Mouse (Mus musculus) effector memory CD4-positive, alpha-beta T cell, adult 5 months (primary cell): ENCODE data around the gene Ccdc158. TPM values are rescaled to one million over a fixed set of nuclear protein-coding genes. Genes with fewer than 3 reads are reported as not detected.

Experiments
- polyA plus RNA-seq: library from polyadenylated mRNA; unstranded; fragments of 100-300 nt; shearing (Covaris generic); gene quantifications from one replicate; pipeline ENCODE4 v1.2.1, GENCODE M21; 2017

The Ccdc158 gene
- polyA plus RNA-seq, result not detected

GRCm38 (mm10) chr5:92674859-92675573 is at the start of gene Ccdc158:
Gene Ccdc158, minus strand, starts transcription at chr5:92675271.

GRCm38 (mm10) chr5:92683351-92683807 is 8.3 kb upstream of the Ccdc158 start, which contains the start of gene Shroom3:
Gene Shroom3, plus strand, starts transcription at chr5:92683435.

GRCm38 (mm10) chr5:92602691-92603690 is 72.1 kb downstream of the Ccdc158 start, which contains the start of gene Stbd1:
Gene Stbd1, plus strand, starts transcription at chr5:92603041.

Other genes starting within 250 kb of the Ccdc158 start
- 40.6 TPM for gene Nup54, start 240.1 kb downstream of the Ccdc158 start, polyA plus RNA-seq
- 21.2 TPM for gene Scarb2, start 168.4 kb downstream of the Ccdc158 start, polyA plus RNA-seq
- gene Fam47e, start 120.2 kb downstream of the Ccdc158 start, polyA plus RNA-seq, result not detected
- gene Stbd1, start 72.2 kb downstream of the Ccdc158 start, polyA plus RNA-seq, result 0.29 TPM
- not detected for gene Shroom3, start 8.2 kb upstream of the Ccdc158 start, polyA plus RNA-seq